Mouse (Mus musculus): Measurements from ENCODE around the gene Ppp1r36. TPM values are rescaled to one million over a fixed set of nuclear protein-coding genes. Genes with fewer than 3 reads are reported as not detected.
A peak's percentile ranks its signal among the peaks of the same experiment; 100 is the strongest.

Gene Ppp1r36
- total and polyA plus RNA-seq, 3 experiments, result not detected

DNA sequence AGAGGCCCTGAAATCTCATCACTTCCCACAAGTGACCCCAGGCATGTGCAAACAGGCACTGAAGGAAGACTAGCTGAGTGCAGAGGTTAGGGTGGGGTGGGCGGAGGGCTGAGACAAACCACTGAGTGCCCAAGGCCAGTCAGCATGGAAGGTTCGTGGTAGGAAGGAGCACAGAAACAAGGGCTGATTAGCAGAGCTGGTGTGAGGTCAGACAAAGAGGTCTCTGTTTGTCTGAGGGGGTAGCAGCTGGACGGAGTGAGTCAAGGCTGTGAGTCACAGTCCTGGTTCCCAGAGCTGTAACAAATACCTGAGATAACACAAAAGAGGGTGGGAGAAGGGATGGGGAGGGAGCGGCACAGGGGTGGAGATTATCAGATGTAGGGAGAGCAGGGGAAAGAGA, 41.7 kb downstream of the Ppp1r36 start:
- Histone ChIP-seq H3K27ac (ENCODE audit: control insufficient read depth, low read depth, low read length) (no peak overlapping the region), H3K4me3 (ENCODE audit: control insufficient read depth in 1 of 2, insufficient read depth in 1 of 2, low read depth in 2 of 2, low read length in 2 of 2) (no peak overlapping the region), H3K36me3 (ENCODE audit: control insufficient read depth in 1 of 2, insufficient read depth in 2 of 2, low read length in 2 of 2) (peaks cover 0 to 2% of the 10 kb centered on the region in 2 experiments; a peak in 2 of 4 replicates), H3K9ac (ENCODE audit: control insufficient read depth, low read depth, low read length, poor library complexity, severe bottlenecking) (no peak overlapping the region), H3K27me3 (ENCODE audit: control insufficient read depth in 1 of 2, insufficient read depth in 2 of 2, low read length in 2 of 2) (no peaks in the 10 kb centered on the region), H3K9me3 (replicated peaks; ENCODE audit: insufficient read depth, low read length) (no peaks in the 10 kb centered on the region), H3K79me2 (ENCODE audit: control insufficient read depth, insufficient read depth, low read length, poor library complexity) (no peaks in the 10 kb centered on the region), H3K4me1 (ENCODE audit: control insufficient read depth in 1 of 2, insufficient read depth in 2 of 2, low read length in 2 of 2) (0 out of 4 replicates have a peak, but pooled peaks cover 0 to 6% of the 10 kb centered on the region in 2 experiments)
- no peak for TF ChIP-seq EP300 (IDR thresholded peaks at IDR 0.05; ENCODE audit: low read depth in 1 of 2, low read length in 2 of 2)
- no peak for TF ChIP-seq USF2 (IDR thresholded peaks at IDR 0.05; ENCODE audit: borderline replicate concordance in 1 of 2, insufficient read depth in 1 of 2, low read depth in 1 of 2, low read length in 2 of 2)
- no peak for TF ChIP-seq ZNF384 (IDR thresholded peaks at IDR 0.05; ENCODE audit: low read depth, low read length)
- TF ChIP-seq ZC3H11A (IDR thresholded peaks at IDR 0.05; ENCODE audit: low read depth, low read length), result no peak
- no peak for TF ChIP-seq MAZ (IDR thresholded peaks at IDR 0.05; ENCODE audit: low read depth, low read length)
- no peak for TF ChIP-seq MAX (IDR thresholded peaks at IDR 0.05; ENCODE audit: low read length)
- no peak for TF ChIP-seq MYB (IDR thresholded peaks at IDR 0.05; ENCODE audit: low read depth, low read length)
- no peak for TF ChIP-seq GABPA (IDR thresholded peaks at IDR 0.05; ENCODE audit: low read depth, low read length)
- TF ChIP-seq JUND (IDR thresholded peaks at IDR 0.05; ENCODE audit: low read depth, low read length), result no peak
- no peak for TF ChIP-seq KAT2A (conservative IDR thresholded peaks at IDR 0.05; ENCODE audit: low read depth, low read length)
- TF ChIP-seq MAFK (IDR thresholded peaks at IDR 0.05; ENCODE audit: borderline replicate concordance, low read depth, low read length), result no peak
- no peak for TF ChIP-seq NRF1 (IDR thresholded peaks at IDR 0.05; ENCODE audit: insufficient read depth, low read depth, low read length, poor library complexity, severe bottlenecking)
- no peak for TF ChIP-seq RCOR1 (IDR thresholded peaks at IDR 0.05; ENCODE audit: low read depth, low read length)
- TF ChIP-seq ELF1 (IDR thresholded peaks at IDR 0.05; ENCODE audit: low read depth, low read length), result no peak
- TF ChIP-seq POLR2A (IDR thresholded peaks at IDR 0.05; ENCODE audit: control insufficient read depth in 1 of 2, insufficient read depth in 1 of 2, low read depth in 1 of 2, low read length in 2 of 2, poor library complexity in 1 of 2), result no peak
- no peak for TF ChIP-seq ETS1 (IDR thresholded peaks at IDR 0.05; ENCODE audit: low read depth, low read length)
- no peak for TF ChIP-seq MEF2A (IDR thresholded peaks at IDR 0.05; ENCODE audit: extremely low read depth, insufficient replicate concordance, low read depth, low read length, poor library complexity, severe bottlenecking)
- peak; percentile 31 for DNase-seq (ENCODE audit: low read depth, low spot score)

DNA sequence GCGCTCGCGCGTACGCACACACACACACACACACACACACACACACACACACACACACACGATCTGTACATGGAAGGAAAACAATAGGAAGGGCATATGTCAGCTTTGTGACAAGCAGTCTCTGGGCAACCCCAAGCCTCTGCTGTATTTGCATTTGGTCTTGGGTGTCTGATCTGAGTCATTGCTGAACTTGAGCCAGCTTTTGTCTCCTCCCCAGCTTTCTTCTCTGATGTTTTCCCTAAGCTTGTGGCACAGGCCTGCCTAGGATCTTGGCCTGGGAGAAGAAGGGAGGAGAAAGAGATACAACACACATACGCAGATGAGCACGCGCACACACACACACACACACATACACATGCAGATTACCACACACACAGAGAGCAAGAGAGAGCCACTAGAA, 46.1 kb downstream of the Ppp1r36 start:
- TF ChIP-seq POLR2AphosphoS2 (IDR thresholded peaks at IDR 0.05; ENCODE audit: low read length) (no peak), CHD1 (IDR thresholded peaks at IDR 0.05; ENCODE audit: low read depth, low read length) (no peak), ZC3H11A (IDR thresholded peaks at IDR 0.05; ENCODE audit: low read depth, low read length) (no peak), BHLHE40 (IDR thresholded peaks at IDR 0.05; ENCODE audit: borderline replicate concordance, low read depth, low read length) (no peak)
- no peaks in the 10 kb centered on the region for H3K79me2 ChIP-seq (ENCODE audit: control insufficient read depth, insufficient read depth, low read length, poor library complexity)
- no peak overlapping the region for H3K27ac ChIP-seq (ENCODE audit: control insufficient read depth, low read depth, low read length)
- H3K36me3 ChIP-seq (ENCODE audit: control insufficient read depth in 1 of 2, insufficient read depth in 2 of 2, low read length in 2 of 2), result peaks cover 0 to 2% of the 10 kb centered on the region in 2 experiments; a peak in 1 of 4 replicates
- DNase-seq (ENCODE audit: low read depth, low spot score), result no peak
- no peaks in the 10 kb centered on the region for H3K9me3 ChIP-seq (replicated peaks; ENCODE audit: insufficient read depth, low read length)
- no peak overlapping the region for H3K9ac ChIP-seq (ENCODE audit: control insufficient read depth, low read depth, low read length, poor library complexity, severe bottlenecking)
- H3K27me3 ChIP-seq (ENCODE audit: control insufficient read depth in 1 of 2, insufficient read depth in 2 of 2, low read length in 2 of 2), result no peaks in the 10 kb centered on the region
- H3K4me1 ChIP-seq (ENCODE audit: control insufficient read depth in 1 of 2, insufficient read depth in 2 of 2, low read length in 2 of 2), result 0 out of 4 replicates have a peak, but pooled peaks cover 0 to 6% of the 10 kb centered on the region in 2 experiments
- H3K4me3 ChIP-seq (ENCODE audit: control insufficient read depth in 1 of 2, insufficient read depth in 1 of 2, low read depth in 2 of 2, low read length in 2 of 2), result no peak overlapping the region

All from MEL (cell line).